Mouse (Mus musculus): Measurements from ENCODE around the gene Ralgps2.

Gene Ralgps2

GRCm38 (mm10) chr1:156761430-156761801, 178.0 kb downstream of the Ralgps2 start:
- DNase-seq, result no peak

GRCm38 (mm10) chr1:156760549-156761429, 178.6 kb downstream of the Ralgps2 start:
- DNase-seq, result no peak

GRCm38 (mm10) chr1:156758326-156758725, 181.1 kb downstream of the Ralgps2 start:
- DNase-seq, result no peak

- DNase-seq, result no peak
Observed at GRCm38 (mm10) chr1:156754608-156755413, 184.6 kb downstream of the Ralgps2 start.
